Mouse (Mus musculus): ENCODE data around the gene Tmprss11e.

GRCm38 (mm10) chr5:86786798-86787197 lies 41.2 kb upstream of the Tmprss11e start:
- no peak for TF ChIP-seq CTCF (conservative IDR thresholded peaks at IDR 0.05; ENCODE audit: insufficient read depth, insufficient read length, low read depth, low read length)
- TF ChIP-seq POLR2A (IDR thresholded peaks at IDR 0.05; ENCODE audit: low read depth, low read length) = no peak
